Mouse (Mus musculus) stomach, postnatal 0 days (tissue): ENCODE results near the gene Zbtb12. TPM values are rescaled to one million over a fixed set of nuclear protein-coding genes. Genes with fewer than 3 reads are reported as not detected.
A peak's percentile ranks its signal among the peaks of the same experiment; 100 is the strongest.

ENCODE experiments used
- ATAC-seq: fragments of 200-750 bp; cut with Nextera tagmentation; 2 replicates; pipeline ENCODE4 v1.8.0; 2017; ENCODE audit not compliant: low FRiP score, low TSS enrichment
- DNase-seq: peaks from one replicate; pipeline ENCODE4 v3.0.0-alpha.2; 2016; ENCODE audit warnings: low spot score
- H3K27ac ChIP-seq: fragments of 300-500 bp; sonication (generic); replicated peaks from 2 replicates; pipeline ENCODE4 v1.5.1; 2014; ENCODE audit warnings: mild to moderate bottlenecking, control low read depth
- H3K27me3 ChIP-seq: fragments of 300-500 bp; sonication (generic); 2 replicates; pipeline ENCODE4 v1.6.1; 2014; ENCODE audit warnings: low read length; ENCODE audit not compliant: control insufficient read depth, insufficient read depth
- H3K36me3 ChIP-seq: fragments of 300-500 bp; sonication (generic); 2 replicates; pipeline ENCODE4 v1.6.1; 2014; ENCODE audit warnings: low read length, mixed read lengths; ENCODE audit not compliant: control insufficient read depth, insufficient read depth
- H3K4me1 ChIP-seq: fragments of 300-500 bp; sonication (generic); replicated peaks from 2 replicates; pipeline ENCODE4 v1.6.1; 2014; ENCODE audit warnings: antibody characterized with exemption; ENCODE audit not compliant: control insufficient read depth, insufficient read depth
- H3K4me2 ChIP-seq: fragments of 300-500 bp; sonication (generic); replicated peaks from 2 replicates; pipeline ENCODE4 v1.6.1; 2014; ENCODE audit warnings: low read depth, mild to moderate bottlenecking, control low read depth, moderate library complexity
- H3K4me3 ChIP-seq: fragments of 300-500 bp; sonication (generic); 2 replicates; pipeline ENCODE4 v1.5.1; 2014; ENCODE audit warnings: low read depth, low read length, control low read depth
- H3K9ac ChIP-seq: fragments of 300-500 bp; sonication (generic); 2 replicates; pipeline ENCODE4 v1.6.1; 2014; ENCODE audit warnings: mild to moderate bottlenecking, low read length, control low read depth, mixed read lengths
- H3K9me3 ChIP-seq: fragments of 300-500 bp; sonication (generic); 2 replicates; pipeline ENCODE4 v1.6.1; 2016; ENCODE audit warnings: low read length; ENCODE audit not compliant: control insufficient read depth
- CTCF ChIP-seq: IDR thresholded peaks from 2 replicates; pipeline ENCODE4 v1.5.1; 2016; ENCODE audit warnings: antibody characterized with exemption, low read depth, mild to moderate bottlenecking, moderate library complexity
- EP300 ChIP-seq: optimal IDR thresholded peaks from 2 replicates; pipeline ENCODE3; 2016; ENCODE audit warnings: antibody characterized with exemption
- WGBS: fragments of 180-500 bp; shearing (Covaris S2); extraction: QIAGEN DNeasy Blood & Tissue Kit; methylation state at CpG from one replicate; pipeline ENCODE4 v1.1.7; 2014; 5-methylcytosine and 5-hydroxymethylcytosine counted together
- polyA plus RNA-seq: library from polyadenylated mRNA; unstranded; fragments of >200 nt; fragmentation: Nextera tagmentation; extraction: Ambion mirVana; gene quantifications from 2 replicates; pipeline ENCODE4 v1.2.1, GENCODE M21; 2015

Gene Zbtb12
- polyA plus RNA-seq, 1 experiment from 2014 or later: 0.59 TPM

DNA sequence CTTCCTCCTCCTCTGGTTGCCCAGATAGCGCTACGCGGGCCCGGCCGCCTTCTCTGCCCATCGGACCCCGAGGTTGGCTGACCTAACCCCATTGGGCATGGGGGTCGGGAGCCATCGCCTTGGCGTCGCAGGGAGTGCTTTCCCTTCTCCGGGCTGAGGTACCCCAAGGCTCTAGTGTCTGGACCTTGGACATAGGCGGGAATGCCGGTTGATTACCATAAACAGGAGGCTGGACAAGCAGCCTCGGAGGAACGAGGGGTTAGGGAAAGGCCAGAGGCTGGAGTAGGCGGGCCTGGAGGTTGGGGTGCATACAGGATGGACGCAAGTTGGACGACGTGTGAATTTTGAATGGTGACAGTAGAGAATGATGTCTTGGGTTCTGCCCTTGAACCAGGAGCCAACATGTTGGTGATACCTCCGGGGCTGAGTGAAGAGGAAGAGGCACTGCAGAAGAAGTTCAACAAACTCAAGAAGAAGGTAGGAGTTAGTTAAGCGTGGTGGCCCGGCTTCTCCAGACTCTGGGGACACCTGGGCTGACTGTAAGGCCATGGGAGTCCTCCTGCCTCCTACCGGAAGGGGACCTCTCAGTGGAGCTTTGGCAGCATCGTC, 28.7 kb upstream of the Zbtb12 start:
- Histone ChIP-seq H3K36me3 (peaks cover 18% of the 10 kb centered on the region; the same call in 1 of the 2 replicates), H3K27ac (peak overlapping the region; percentile 73), H3K4me1 (0 out of 2 replicates have a peak, but pooled peaks cover 2% of the 10 kb centered on the region), H3K9ac (peak overlapping the region; percentile 85), H3K27me3 (no peaks in the 10 kb centered on the region), H3K4me3 (peak overlapping the region; percentile 87), H3K4me2 (peak overlapping the region; percentile 98), H3K9me3 (no peaks in the 10 kb centered on the region)
- WGBS: under 1% methylated on average over 25 of the region's 25 CpGs
- TF ChIP-seq CTCF: no peak
- TF ChIP-seq EP300: no peak
- DNase-seq: no peak
- ATAC-seq: peak; percentile 7; the same call in 1 of the 2 replicates

DNA sequence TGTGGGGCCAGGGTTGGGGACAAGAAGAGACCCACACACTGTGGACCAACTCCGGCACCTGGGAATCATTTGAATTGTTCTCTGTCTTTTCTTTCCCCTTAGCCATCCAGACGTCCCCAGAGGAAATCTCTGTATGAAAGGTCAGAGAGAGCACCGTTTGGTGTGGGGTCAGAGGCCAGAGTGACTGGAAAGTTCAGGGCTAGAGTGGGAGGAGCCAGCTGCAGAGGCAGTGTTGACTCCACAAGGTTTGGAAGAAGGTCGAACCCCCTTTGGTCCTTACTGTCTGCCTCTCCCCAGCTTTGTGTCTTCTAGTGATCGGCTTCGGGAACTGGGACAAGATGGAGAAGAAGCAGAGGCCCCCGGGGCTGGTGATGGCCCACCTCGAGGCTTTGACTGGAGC, 25.8 kb upstream of the Zbtb12 start:
- Histone ChIP-seq H3K27me3 (no peaks in the 10 kb centered on the region), H3K4me3 (no peak overlapping the region), H3K36me3 (peaks cover 18% of the 10 kb centered on the region; the same call in 1 of the 2 replicates), H3K27ac (no peak overlapping the region), H3K9ac (no peak overlapping the region), H3K4me2 (no peak overlapping the region), H3K4me1 (0 out of 2 replicates have a peak, but pooled peaks cover 2% of the 10 kb centered on the region), H3K9me3 (no peaks in the 10 kb centered on the region)
- ATAC-seq (no peak), DNase-seq (no peak)
- WGBS: 77% methylated on average over 8 of the region's 8 CpGs
- no peak for TF ChIP-seq EP300
- TF ChIP-seq CTCF: no peak

DNA sequence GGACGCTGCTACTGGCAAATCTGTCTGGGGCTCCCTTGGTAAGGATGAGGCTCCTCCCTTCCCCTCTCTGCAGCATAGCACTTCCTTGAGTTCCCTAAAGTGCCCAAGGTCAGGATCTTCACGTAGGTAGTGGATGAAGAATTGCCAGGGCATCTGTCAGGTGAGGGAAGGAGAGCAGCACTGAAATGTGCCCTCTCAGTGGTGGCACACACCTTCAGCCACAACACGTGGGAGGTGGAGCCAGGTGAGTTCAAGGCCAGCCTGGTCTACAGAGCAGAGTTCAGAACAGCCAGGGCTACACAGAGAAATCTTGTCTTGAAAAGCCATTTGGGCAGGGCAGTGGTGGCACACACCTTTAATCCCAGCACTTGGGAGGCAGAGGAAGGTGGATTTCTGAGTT, 24.5 kb upstream of the Zbtb12 start:
- Histone ChIP-seq H3K9me3 (no peaks in the 10 kb centered on the region), H3K4me2 (no peak overlapping the region), H3K36me3 (peaks cover 18% of the 10 kb centered on the region; the same call in 1 of the 2 replicates), H3K4me3 (no peak overlapping the region), H3K9ac (no peak overlapping the region), H3K27ac (no peak overlapping the region), H3K4me1 (0 out of 2 replicates have a peak, but pooled peaks cover 2% of the 10 kb centered on the region), H3K27me3 (no peaks in the 10 kb centered on the region)
- 66% methylated on average over 3 of the region's 3 CpGs for WGBS
- TF ChIP-seq CTCF: no peak
- no peak for TF ChIP-seq EP300
- DNase-seq (no peak), ATAC-seq (no peak)

DNA sequence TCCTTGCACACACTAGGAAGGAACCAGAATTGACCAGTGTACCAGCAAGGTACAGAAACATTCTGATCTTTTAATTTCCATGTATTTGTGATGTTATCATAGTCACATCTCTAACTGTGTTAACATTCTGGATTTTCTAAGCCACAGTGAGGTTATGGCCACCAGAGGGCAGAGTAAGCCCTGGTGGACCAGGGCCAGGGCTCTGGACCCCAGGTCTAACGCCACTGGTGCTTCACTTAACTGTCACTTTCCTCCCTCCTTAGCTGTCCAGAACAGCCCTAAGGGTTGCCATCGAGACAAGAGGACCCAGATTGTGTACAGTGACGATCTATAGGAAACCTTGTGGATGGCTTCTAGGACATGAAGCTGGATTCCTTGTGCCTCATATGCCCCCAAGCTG, 23.5 kb upstream of the Zbtb12 start:
- H3K4me2 ChIP-seq: no peak overlapping the region
- H3K9me3 ChIP-seq: no peaks in the 10 kb centered on the region
- H3K36me3 ChIP-seq: peaks cover 18% of the 10 kb centered on the region; the same call in 1 of the 2 replicates
- H3K4me1 ChIP-seq: 0 out of 2 replicates have a peak, but pooled peaks cover 2% of the 10 kb centered on the region
- 36% methylated on average over 3 of the region's 3 CpGs for WGBS
- ATAC-seq (peak; percentile 36; the same call in 1 of the 2 replicates), DNase-seq (peak; percentile 51)
- H3K4me3 ChIP-seq: no peak overlapping the region
- no peak overlapping the region for H3K27ac ChIP-seq
- H3K9ac ChIP-seq: peak overlapping the region; percentile 8; the same call in 1 of the 2 replicates
- TF ChIP-seq CTCF: peak; percentile 89
- no peak for TF ChIP-seq EP300
- H3K27me3 ChIP-seq: no peaks in the 10 kb centered on the region

DNA sequence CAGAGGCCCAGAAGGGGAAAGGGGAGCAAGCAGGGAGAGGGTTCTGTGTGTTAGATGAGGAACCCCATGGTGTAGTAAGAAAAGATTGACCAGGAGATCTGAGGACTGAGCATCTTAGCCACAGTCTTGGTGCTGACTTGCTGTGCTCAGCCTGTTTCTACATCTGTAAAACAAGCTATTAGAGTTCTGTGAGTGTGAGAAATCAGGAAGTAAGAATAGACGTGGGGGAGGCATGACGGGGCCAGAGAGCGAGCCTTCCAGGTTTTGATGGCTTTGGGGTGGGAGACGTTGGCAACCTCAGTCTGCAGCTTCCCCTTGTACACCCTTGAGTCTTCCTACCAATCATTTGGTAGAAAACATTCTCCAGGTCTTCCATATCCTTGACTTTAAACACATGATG, 20.6 kb upstream of the Zbtb12 start:
- no peak overlapping the region for H3K4me2 ChIP-seq
- no peak for TF ChIP-seq EP300
- no peak for TF ChIP-seq CTCF
- ATAC-seq (no peak), DNase-seq (no peak)
- H3K36me3 ChIP-seq: peaks cover 12% of the 10 kb centered on the region; the same call in 1 of the 2 replicates
- no peak overlapping the region for H3K27ac ChIP-seq
- no peak overlapping the region for H3K4me3 ChIP-seq
- 67% methylated on average over 4 of the region's 4 CpGs for WGBS
- no peaks in the 10 kb centered on the region for H3K9me3 ChIP-seq
- H3K27me3 ChIP-seq: no peaks in the 10 kb centered on the region
- no peak overlapping the region for H3K9ac ChIP-seq
- no peaks in the 10 kb centered on the region for H3K4me1 ChIP-seq

DNA sequence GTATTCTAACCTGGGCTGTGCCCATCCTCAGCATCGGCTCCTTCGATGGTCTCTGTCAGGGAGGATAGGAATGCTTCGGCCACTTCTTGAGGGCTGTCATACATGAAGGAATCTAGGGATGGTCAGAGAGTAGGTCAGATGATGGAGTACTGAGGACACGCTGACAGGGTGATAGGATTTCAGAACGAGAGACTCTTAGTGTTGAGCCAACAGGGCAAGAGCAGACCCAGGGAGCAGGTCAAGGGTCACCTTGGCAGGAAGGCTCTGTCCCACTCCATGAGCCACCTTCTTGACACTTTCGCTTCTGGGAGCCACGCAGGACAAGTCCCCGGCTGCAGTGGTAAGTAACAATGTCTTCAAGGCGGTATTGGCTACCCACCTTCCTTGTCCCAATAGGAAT, 18.8 kb upstream of the Zbtb12 start:
- no peaks in the 10 kb centered on the region for H3K27me3 ChIP-seq
- WGBS: 83% methylated on average over 9 of the region's 9 CpGs
- H3K4me2 ChIP-seq: no peak overlapping the region
- H3K9me3 ChIP-seq: no peaks in the 10 kb centered on the region
- H3K4me3 ChIP-seq: no peak overlapping the region
- no peak for DNase-seq
- no peak overlapping the region for H3K27ac ChIP-seq
- H3K9ac ChIP-seq: no peak overlapping the region
- peaks cover 4% of the 10 kb centered on the region; the same call in 1 of the 2 replicates for H3K36me3 ChIP-seq
- no peaks in the 10 kb centered on the region for H3K4me1 ChIP-seq
- TF ChIP-seq EP300 (no peak), CTCF (no peak)
- no peak for ATAC-seq
